Mouse (Mus musculus): ENCODE data around the gene Slc2a13.

- TF ChIP-seq CTCF (IDR thresholded peaks at IDR 0.05; ENCODE audit: low read depth) (no peak), EP300 (IDR thresholded peaks at IDR 0.05; ENCODE audit: low read depth) (no peak)
Measured at GRCm38 (mm10) chr15:91382606-91383005, 190.5 kb downstream of the Slc2a13 start.
